Mouse (Mus musculus): Measurements from ENCODE around the gene Tmed2. TPM values are rescaled to one million over a fixed set of nuclear protein-coding genes. Genes with fewer than 3 reads are reported as not detected.

The Tmed2 gene
- 588 and 646 TPM in 2 replicates for polyA plus RNA-seq (2014; fragmentation: Nextera tagmentation; extraction: Ambion mirVana)

GRCm38 (mm10) chr5:124540383-124540786 is at the start of gene Tmed2:
Gene Tmed2, plus strand, starts transcription at chr5:124540695.
- under 1% methylated on average over 35 of the region's 35 CpGs for WGBS
- peak within 1 kb of the TSS; percentile 90 for H3K4me3 ChIP-seq (ENCODE audit: low read depth, low read length)

GRCm38 (mm10) chr5:124491732-124492131 is 48.8 kb upstream of the Tmed2 start:
- Histone ChIP-seq H3K4me2 (no peak overlapping the region), H3K9me3 (ENCODE audit: low read depth, low read length) (no peaks in the 10 kb centered on the region), H3K4me3 (ENCODE audit: low read depth, low read length) (no peak overlapping the region), H3K4me1 (ENCODE audit: insufficient read depth) (no peaks in the 10 kb centered on the region), H3K27me3 (ENCODE audit: insufficient read depth, low read length) (no peaks in the 10 kb centered on the region), H3K36me3 (ENCODE audit: insufficient read depth) (peaks cover 57% of the 10 kb centered on the region), H3K9ac (no peak overlapping the region), H3K27ac (ENCODE audit: low read depth) (no peak overlapping the region)
- 49% methylated on average over 4 of the region's 4 CpGs for WGBS
- TF ChIP-seq CTCF (IDR thresholded peaks at IDR 0.05; ENCODE audit: low read depth), result no peak
- DNase-seq (peak; percentile 57), ATAC-seq (ENCODE audit: insufficient read depth) (no peak)

More at GRCm38 (mm10) chr5:124540383-124540786, at the start of gene Tmed2:
- Histone ChIP-seq H3K27me3 (ENCODE audit: insufficient read depth, low read length) (no peaks in the 10 kb centered on the region), H3K36me3 (ENCODE audit: insufficient read depth) (peaks cover 32% of the 10 kb centered on the region), H3K4me2 (peak within 1 kb of the TSS; percentile 69), H3K9me3 (ENCODE audit: low read depth, low read length) (no peaks in the 10 kb centered on the region), H3K4me1 (ENCODE audit: insufficient read depth) (peaks cover 3% of the 10 kb centered on the region), H3K27ac (ENCODE audit: low read depth) (peak within 1 kb of the TSS; percentile 86), H3K9ac (peak within 1 kb of the TSS; percentile 93)
- TF ChIP-seq CTCF (IDR thresholded peaks at IDR 0.05; ENCODE audit: low read depth), result peak; percentile 57
- DNase-seq, result peak; percentile 98
- peak; percentile 96 for ATAC-seq (ENCODE audit: insufficient read depth)

- DNase-seq, result no peak
- TF ChIP-seq CTCF (IDR thresholded peaks at IDR 0.05; ENCODE audit: low read depth), result no peak
- Histone ChIP-seq H3K9ac (no peak overlapping the region), H3K9me3 (ENCODE audit: low read depth, low read length) (no peaks in the 10 kb centered on the region), H3K27ac (ENCODE audit: low read depth) (no peak overlapping the region), H3K27me3 (ENCODE audit: insufficient read depth, low read length) (no peaks in the 10 kb centered on the region), H3K36me3 (ENCODE audit: insufficient read depth) (peaks cover 59% of the 10 kb centered on the region), H3K4me3 (ENCODE audit: low read depth, low read length) (no peak overlapping the region), H3K4me1 (ENCODE audit: insufficient read depth) (no peaks in the 10 kb centered on the region), H3K4me2 (no peak overlapping the region)
- ATAC-seq (ENCODE audit: insufficient read depth), result no peak
- 81% methylated on average over 4 of the region's 4 CpGs for whole genome bisulfite sequencing
Measured at GRCm38 (mm10) chr5:124492618-124493017, 47.9 kb upstream of the Tmed2 start.

GRCm38 (mm10) chr5:124493455-124493854 is 47.0 kb upstream of the Tmed2 start:
- no peak overlapping the region for H3K9ac ChIP-seq
- no peaks in the 10 kb centered on the region for H3K9me3 ChIP-seq (ENCODE audit: low read depth, low read length)
- no peak for DNase-seq
- TF ChIP-seq CTCF (IDR thresholded peaks at IDR 0.05; ENCODE audit: low read depth), result no peak
- H3K36me3 ChIP-seq (ENCODE audit: insufficient read depth), result peaks cover 62% of the 10 kb centered on the region
- H3K27ac ChIP-seq (ENCODE audit: low read depth), result no peak overlapping the region
- no peak for ATAC-seq (ENCODE audit: insufficient read depth)
- H3K4me2 ChIP-seq, result no peak overlapping the region
- 89% methylated on average over 11 of the region's 11 CpGs for WGBS
- no peaks in the 10 kb centered on the region for H3K27me3 ChIP-seq (ENCODE audit: insufficient read depth, low read length)
- H3K4me3 ChIP-seq (ENCODE audit: low read depth, low read length), result no peak overlapping the region
- H3K4me1 ChIP-seq (ENCODE audit: insufficient read depth), result no peaks in the 10 kb centered on the region

GRCm38 (mm10) chr5:124495547-124495946 is 44.9 kb upstream of the Tmed2 start:
- no peak overlapping the region for H3K9ac ChIP-seq
- no peak overlapping the region for H3K4me2 ChIP-seq
- no peaks in the 10 kb centered on the region for H3K4me1 ChIP-seq (ENCODE audit: insufficient read depth)
- no peaks in the 10 kb centered on the region for H3K27me3 ChIP-seq (ENCODE audit: insufficient read depth, low read length)
- no peaks in the 10 kb centered on the region for H3K9me3 ChIP-seq (ENCODE audit: low read depth, low read length)
- no peak for ATAC-seq (ENCODE audit: insufficient read depth)
- no peak for DNase-seq
- H3K36me3 ChIP-seq (ENCODE audit: insufficient read depth), result peaks cover 65% of the 10 kb centered on the region
- no peak for TF ChIP-seq CTCF (IDR thresholded peaks at IDR 0.05; ENCODE audit: low read depth)
- no peak overlapping the region for H3K27ac ChIP-seq (ENCODE audit: low read depth)
- no peak overlapping the region for H3K4me3 ChIP-seq (ENCODE audit: low read depth, low read length)
- 58% methylated on average over 7 of the region's 7 CpGs for WGBS

- DNase-seq (no peak), ATAC-seq (ENCODE audit: insufficient read depth) (no peak; the same call in 1 of the 2 replicates)
- Histone ChIP-seq H3K4me3 (ENCODE audit: low read depth, low read length) (no peak overlapping the region), H3K9me3 (ENCODE audit: low read depth, low read length) (no peaks in the 10 kb centered on the region), H3K9ac (no peak overlapping the region), H3K36me3 (ENCODE audit: insufficient read depth) (peaks cover 64% of the 10 kb centered on the region), H3K27me3 (ENCODE audit: insufficient read depth, low read length) (no peaks in the 10 kb centered on the region), H3K4me1 (ENCODE audit: insufficient read depth) (no peaks in the 10 kb centered on the region), H3K27ac (ENCODE audit: low read depth) (no peak overlapping the region), H3K4me2 (no peak overlapping the region; the same call in 1 of the 2 replicates)
- TF ChIP-seq CTCF (IDR thresholded peaks at IDR 0.05; ENCODE audit: low read depth), result no peak
- 40% methylated on average over 15 of the region's 15 CpGs for WGBS
Measured at GRCm38 (mm10) chr5:124496614-124497514, 43.6 kb upstream of the Tmed2 start.

- Histone ChIP-seq H3K36me3 (ENCODE audit: insufficient read depth) (peaks cover 63% of the 10 kb centered on the region), H3K4me2 (no peak overlapping the region), H3K27me3 (ENCODE audit: insufficient read depth, low read length) (no peaks in the 10 kb centered on the region), H3K9ac (no peak overlapping the region), H3K9me3 (ENCODE audit: low read depth, low read length) (no peaks in the 10 kb centered on the region), H3K27ac (ENCODE audit: low read depth) (peak overlapping the region; percentile 45; the same call in 1 of the 2 replicates), H3K4me3 (ENCODE audit: low read depth, low read length) (no peak overlapping the region), H3K4me1 (ENCODE audit: insufficient read depth) (no peaks in the 10 kb centered on the region)
- ATAC-seq (ENCODE audit: insufficient read depth) (no peak), DNase-seq (peak; percentile 56)
- TF ChIP-seq CTCF (IDR thresholded peaks at IDR 0.05; ENCODE audit: low read depth), result no peak
- WGBS, result 67% methylated on average over 9 of the region's 9 CpGs
Measured at GRCm38 (mm10) chr5:124498221-124498876, 42.1 kb upstream of the Tmed2 start.

Measured in lung, embryonic 14.5 days (tissue).